Mouse (Mus musculus): ENCODE data around the gene Arhgap15.

Arhgap15 gene

GRCm38 (mm10) chr2:44148550-44149100, 400.0 kb downstream of the Arhgap15 start:
- in situ Hi-C loops (cut with MboI; ENCODE audit: unreplicated experiment in 2 of 2) = no loop called here

GRCm38 (mm10) chr2:44152301-44152700, 403.7 kb downstream of the Arhgap15 start:
- in situ Hi-C loops (cut with MboI; ENCODE audit: unreplicated experiment in 2 of 2) = no loop called here

GRCm38 (mm10) chr2:44160358-44160757, 411.7 kb downstream of the Arhgap15 start:
- in situ Hi-C loops (cut with MboI; ENCODE audit: unreplicated experiment in 2 of 2) = no loop called here

GRCm38 (mm10) chr2:44165789-44166188, 417.2 kb downstream of the Arhgap15 start:
- in situ Hi-C loops (cut with MboI; ENCODE audit: unreplicated experiment in 2 of 2) = no loop called here

GRCm38 (mm10) chr2:44166716-44167115, 418.1 kb downstream of the Arhgap15 start:
- in situ Hi-C loops (cut with MboI; ENCODE audit: unreplicated experiment in 2 of 2) = no loop called here

GRCm38 (mm10) chr2:44184476-44184875, 435.9 kb downstream of the Arhgap15 start:
- in situ Hi-C loops (cut with MboI; ENCODE audit: unreplicated experiment in 2 of 2) = no loop called here

- in situ Hi-C loops (cut with MboI; ENCODE audit: unreplicated experiment in 2 of 2) = no loop called here
Measured at GRCm38 (mm10) chr2:44190749-44191148, 442.1 kb downstream of the Arhgap15 start.

GRCm38 (mm10) chr2:44192058-44192457, 443.4 kb downstream of the Arhgap15 start:
- in situ Hi-C loops (cut with MboI; ENCODE audit: unreplicated experiment in 2 of 2) = no loop called here

GRCm38 (mm10) chr2:44215506-44215905, 466.9 kb downstream of the Arhgap15 start:
- in situ Hi-C loops (cut with MboI; ENCODE audit: unreplicated experiment in 2 of 2) = no loop called here

- in situ Hi-C loops (cut with MboI; ENCODE audit: unreplicated experiment in 2 of 2) = no loop called here
Measured at GRCm38 (mm10) chr2:44217811-44218210, 469.2 kb downstream of the Arhgap15 start.

- in situ Hi-C loops (cut with MboI; ENCODE audit: unreplicated experiment in 2 of 2) = no loop called here
Measured at GRCm38 (mm10) chr2:44218317-44218716, 469.7 kb downstream of the Arhgap15 start.

GRCm38 (mm10) chr2:44221686-44222085, 473.1 kb downstream of the Arhgap15 start:
- in situ Hi-C loops (cut with MboI; ENCODE audit: unreplicated experiment in 2 of 2) = no loop called here

GRCm38 (mm10) chr2:44222176-44222753, 473.6 kb downstream of the Arhgap15 start:
- in situ Hi-C loops (cut with MboI; ENCODE audit: unreplicated experiment in 2 of 2) = no loop called here

GRCm38 (mm10) chr2:44234856-44235255, 486.2 kb downstream of the Arhgap15 start:
- in situ Hi-C loops (cut with MboI; ENCODE audit: unreplicated experiment in 2 of 2) = no loop called here

GRCm38 (mm10) chr2:44241657-44242454, 493.2 kb downstream of the Arhgap15 start:
- in situ Hi-C loops (cut with MboI; ENCODE audit: unreplicated experiment in 2 of 2) = no loop called here

- in situ Hi-C loops (cut with MboI; ENCODE audit: unreplicated experiment in 2 of 2) = no loop called here
Measured at GRCm38 (mm10) chr2:44242628-44243255, 494.1 kb downstream of the Arhgap15 start.

GRCm38 (mm10) chr2:44255343-44255742, 506.7 kb downstream of the Arhgap15 start:
- in situ Hi-C loops (cut with MboI; ENCODE audit: unreplicated experiment in 2 of 2) = no loop called here

GRCm38 (mm10) chr2:44257946-44258345, 509.3 kb downstream of the Arhgap15 start:
- in situ Hi-C loops (cut with MboI; ENCODE audit: unreplicated experiment in 2 of 2) = no loop called here

- in situ Hi-C loops (cut with MboI; ENCODE audit: unreplicated experiment in 2 of 2) = no loop called here
Measured at GRCm38 (mm10) chr2:44271455-44272346, 523.1 kb downstream of the Arhgap15 start.

- in situ Hi-C loops (cut with MboI; ENCODE audit: unreplicated experiment in 2 of 2) = no loop called here
Measured at GRCm38 (mm10) chr2:44272606-44273005, 524.0 kb downstream of the Arhgap15 start.

Data from v-Abl transformed pro-B cells (cell line).